Mouse (Mus musculus): ENCODE measurements around the gene Akr1c21.

- TF ChIP-seq CTCF (IDR thresholded peaks at IDR 0.05; ENCODE audit: borderline replicate concordance, insufficient read depth, low read depth, low read length) (no peak), POLR2A (IDR thresholded peaks at IDR 0.05; ENCODE audit: borderline replicate concordance, insufficient read depth, low read length) (no peak)
Measured at GRCm38 (mm10) chr13:4576921-4577320, 3.0 kb downstream of the Akr1c21 start.
